Mouse (Mus musculus) large intestine, adult 2 months (tissue): ENCODE data around the gene Rprd2. TPM values are rescaled to one million over a fixed set of nuclear protein-coding genes. Genes with fewer than 3 reads are reported as not detected.
"Not testable (repeated sequence)": the region's sequence is repeated elsewhere in the genome, so short reads cannot be mapped to it uniquely, and the experiment has no call there.

Experiments
- DNase-seq: peaks from one replicate; pipeline ENCODE4 v3.0.0-alpha.2; 2012; ENCODE audit warnings: low read depth, low spot score
- WGBS: fragments of 180-500 bp; shearing (Covaris S2); methylation state at CpG from one replicate; pipeline ENCODE4 v1.1.7; 2018; 5-methylcytosine and 5-hydroxymethylcytosine counted together
- polyA plus RNA-seq: library from polyadenylated mRNA; depleted of rRNA; stranded (reverse); fragments of >200 nt; gene quantifications from 2 replicates; pipeline ENCODE4 v1.2.3, GENCODE M21; 2012

Gene Rprd2
- polyA plus RNA-seq, 1 experiment, result 8.4 TPM

DNA sequence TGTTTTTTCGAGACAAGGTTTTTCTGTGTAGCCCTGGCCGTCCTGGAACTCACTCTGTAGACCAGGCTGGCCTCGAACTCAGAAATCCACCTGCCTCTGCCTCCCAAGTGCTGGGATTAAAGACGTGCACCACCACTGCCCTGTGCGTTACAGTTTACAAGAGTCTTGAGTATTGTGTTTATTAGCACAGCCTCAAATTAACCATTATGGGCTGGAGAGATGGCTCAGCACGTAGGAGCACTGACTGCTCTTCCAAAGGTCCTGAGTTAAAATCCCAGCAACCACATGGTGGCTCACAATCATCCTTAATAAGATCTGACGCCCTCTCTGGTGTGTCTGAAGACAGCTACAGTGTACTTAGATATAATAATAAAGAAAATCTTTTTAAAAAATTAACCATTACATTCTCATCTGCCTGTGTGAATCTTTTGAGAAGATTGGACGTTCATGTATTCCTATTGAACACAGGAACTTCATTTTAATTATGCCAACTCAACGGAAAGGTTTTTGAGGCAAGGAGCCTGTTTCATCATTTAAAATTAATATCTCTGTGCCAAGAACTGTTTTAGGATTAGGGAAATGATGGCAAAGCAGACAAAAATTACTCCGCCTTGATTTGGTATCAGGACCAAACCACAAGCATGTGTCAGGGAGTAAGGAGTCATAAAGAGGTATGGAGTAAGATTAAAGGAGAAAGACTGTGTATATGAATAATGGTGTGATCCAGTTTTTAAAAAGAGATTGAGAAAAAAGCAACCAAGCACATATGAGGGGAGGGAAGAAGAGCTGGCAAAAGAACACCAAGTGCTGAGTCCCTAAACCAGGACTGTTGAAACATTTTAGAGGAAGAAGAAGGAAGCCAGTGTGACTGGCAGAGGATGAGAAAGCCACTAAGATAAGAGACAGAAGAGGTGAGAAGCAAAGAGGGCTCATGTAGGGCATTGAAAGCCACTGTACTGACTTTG lies 1.7 kb upstream of the Rprd2 start:
- 22% methylated on average over 10 of the region's 10 CpGs for WGBS
- no peak for DNase-seq

DNA sequence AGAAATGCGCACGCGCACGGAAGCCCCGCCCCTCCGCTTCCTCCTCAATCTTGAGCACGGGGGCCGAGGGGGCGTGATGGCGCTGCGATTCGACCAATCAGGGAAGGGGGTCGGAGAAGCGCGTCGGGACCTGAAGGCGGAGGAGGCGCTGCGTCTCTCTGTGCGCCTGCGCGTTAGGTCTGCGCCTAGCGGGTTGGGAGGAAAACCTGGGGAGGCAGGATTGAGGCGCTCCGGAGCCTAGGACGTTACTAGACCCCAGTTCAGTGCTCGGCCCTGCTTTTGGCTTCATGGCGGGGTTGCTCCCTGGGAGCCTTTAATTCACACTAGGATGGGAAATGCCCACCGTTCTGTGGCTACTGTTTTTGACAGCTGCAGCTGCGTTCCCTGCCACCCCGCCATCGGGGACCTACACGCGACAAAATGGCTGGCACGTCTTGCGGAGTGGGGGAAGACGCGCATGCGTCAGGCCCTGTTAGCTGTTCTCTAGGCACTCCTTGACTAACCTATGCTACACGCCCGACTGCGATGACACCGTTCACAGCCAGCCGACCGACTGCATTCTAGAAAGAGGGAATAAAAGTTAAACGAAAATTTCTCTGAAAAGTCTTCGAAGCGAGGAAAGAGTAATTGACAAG lies 805 bp upstream of the Rprd2 start:
- under 1% methylated on average over 49 of the region's 49 CpGs for WGBS
- peak; percentile 98 for DNase-seq

DNA sequence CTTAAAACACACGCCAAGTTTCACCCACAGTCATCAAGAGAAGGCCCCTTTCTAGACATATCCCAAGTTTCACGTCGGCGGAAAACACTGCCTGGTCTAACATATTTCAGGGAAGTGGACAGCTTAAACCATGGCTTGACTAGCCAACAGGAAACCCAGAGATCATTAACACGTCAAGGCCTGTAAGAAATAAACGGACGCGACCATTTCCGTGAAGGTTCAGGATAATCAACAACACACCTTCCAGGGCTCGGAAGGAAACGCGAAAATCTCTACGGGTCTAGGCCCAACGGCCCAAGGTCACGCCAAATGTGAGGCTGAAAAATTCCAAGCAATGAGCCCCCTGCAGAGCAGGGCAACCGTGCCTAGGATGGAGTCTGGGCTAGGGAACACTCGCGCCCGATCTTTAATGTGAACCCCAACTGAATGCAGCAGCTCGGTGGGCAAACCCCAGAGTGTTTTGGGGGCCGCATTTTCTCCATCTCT lies 594 bp downstream of the Rprd2 start:
- under 1% methylated on average over 21 of the region's 21 CpGs for WGBS
- peak; percentile 57 for DNase-seq

DNA sequence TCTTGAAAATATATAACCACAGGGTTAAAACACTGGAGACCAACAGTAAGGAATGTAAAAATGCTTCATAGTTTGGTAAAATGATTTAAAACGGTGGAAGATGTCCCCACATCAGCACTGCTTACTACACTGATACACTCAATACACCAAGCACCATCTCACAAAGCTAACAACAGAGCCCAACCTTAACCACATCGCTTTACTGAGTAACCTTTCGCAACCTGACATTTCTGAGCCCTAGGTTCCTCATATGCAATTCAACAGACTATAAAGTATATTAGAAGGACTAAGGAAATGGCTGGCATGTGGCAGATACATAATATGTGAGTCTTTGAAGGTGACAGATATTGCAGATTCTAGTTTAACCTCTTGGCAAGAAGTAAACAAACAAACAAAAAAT lies 2.0 kb downstream of the Rprd2 start:
- WGBS, result 46% methylated on average over 3 of the region's 3 CpGs
- no peak for DNase-seq

DNA sequence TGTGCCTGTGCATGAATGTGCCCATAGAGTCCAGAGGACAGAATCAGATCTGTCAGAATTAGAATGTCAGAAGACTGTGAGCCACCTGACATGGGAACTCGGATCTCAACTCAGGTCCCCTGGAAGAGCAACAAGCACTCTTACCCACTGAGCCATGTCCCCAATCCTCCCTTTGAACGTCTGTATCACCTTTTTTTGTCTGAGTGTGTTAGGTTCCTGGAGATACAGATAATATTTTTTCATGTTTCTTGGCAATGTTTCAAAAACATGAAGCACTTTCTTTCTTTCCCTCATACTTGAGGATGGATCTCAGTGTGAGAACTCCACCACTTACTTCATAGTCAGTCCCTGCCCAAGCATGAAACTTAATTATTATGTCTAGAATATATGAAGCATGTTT lies 10.3 kb downstream of the Rprd2 start:
- WGBS, result 49% methylated on average over 2 of the region's 2 CpGs

DNA sequence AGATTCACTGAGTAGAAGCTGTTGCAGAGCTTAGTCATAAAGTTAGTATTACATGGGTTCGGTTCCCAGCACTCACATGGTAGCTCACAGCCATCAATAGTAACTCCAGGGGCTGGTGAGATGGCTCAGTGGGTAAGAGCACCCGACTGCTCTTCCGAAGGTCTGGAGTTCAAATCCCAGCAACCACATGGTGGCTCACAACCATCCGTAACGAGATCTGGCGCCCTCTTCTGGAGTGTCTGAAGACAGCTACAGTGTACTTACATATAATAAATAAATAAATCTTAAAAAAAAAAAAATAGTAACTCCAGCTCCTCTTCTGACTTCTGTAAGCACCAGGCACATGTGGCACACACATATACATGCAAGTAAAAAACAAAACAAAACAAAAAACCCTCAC lies 11.0 kb downstream of the Rprd2 start:
- DNase-seq, result not testable (repeated sequence)

More for the DNA sequence above, 10.3 kb downstream of the Rprd2 start:
- DNase-seq, result no peak

DNA sequence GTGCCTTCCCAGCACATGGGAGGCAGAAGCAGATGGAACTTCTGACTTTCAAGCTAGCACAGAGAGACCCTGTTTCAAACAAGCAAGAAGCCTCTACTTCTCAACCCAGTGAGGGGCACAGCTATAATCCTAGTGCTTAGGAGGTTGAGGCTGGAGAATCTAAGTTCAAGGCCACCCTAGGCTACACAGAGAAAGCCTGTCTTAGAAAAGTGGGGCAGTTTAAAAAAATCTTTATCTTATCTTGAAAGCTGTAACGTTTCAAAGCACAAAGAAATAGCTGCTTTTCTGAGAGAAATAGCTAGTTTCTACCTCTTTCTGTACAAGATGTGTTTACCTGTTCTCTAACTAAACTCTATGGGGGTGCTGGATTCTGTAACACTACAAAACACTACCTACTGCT lies 12.0 kb downstream of the Rprd2 start:
- WGBS, result 40% methylated on average over 1 of the region's 1 CpGs

More for the DNA sequence above, 11.0 kb downstream of the Rprd2 start:
- WGBS, result 82% methylated on average over 6 of the region's 6 CpGs

DNA sequence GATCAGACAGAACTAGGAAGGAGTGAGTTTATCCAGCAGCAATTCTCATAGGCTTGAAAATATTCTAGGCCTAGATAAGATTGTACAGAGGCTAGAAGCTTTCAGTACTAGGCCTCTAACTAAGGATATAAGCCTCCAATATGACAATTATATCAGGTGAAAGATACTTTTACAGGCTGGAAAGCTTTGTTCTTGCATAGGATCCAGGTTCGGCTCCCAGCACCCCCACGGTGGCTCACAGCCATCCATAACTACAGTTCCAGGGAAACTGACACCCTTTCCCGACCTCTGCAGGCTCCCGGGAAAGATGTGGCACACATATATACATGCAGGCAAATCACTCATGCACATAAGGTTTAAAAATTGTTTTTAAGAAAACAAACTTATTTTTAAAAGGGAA lies 14.8 kb downstream of the Rprd2 start:
- DNase-seq, result no peak
- WGBS, result 97% methylated on average over 4 of the region's 4 CpGs

More for the DNA sequence above, 12.0 kb downstream of the Rprd2 start:
- no peak for DNase-seq

DNA sequence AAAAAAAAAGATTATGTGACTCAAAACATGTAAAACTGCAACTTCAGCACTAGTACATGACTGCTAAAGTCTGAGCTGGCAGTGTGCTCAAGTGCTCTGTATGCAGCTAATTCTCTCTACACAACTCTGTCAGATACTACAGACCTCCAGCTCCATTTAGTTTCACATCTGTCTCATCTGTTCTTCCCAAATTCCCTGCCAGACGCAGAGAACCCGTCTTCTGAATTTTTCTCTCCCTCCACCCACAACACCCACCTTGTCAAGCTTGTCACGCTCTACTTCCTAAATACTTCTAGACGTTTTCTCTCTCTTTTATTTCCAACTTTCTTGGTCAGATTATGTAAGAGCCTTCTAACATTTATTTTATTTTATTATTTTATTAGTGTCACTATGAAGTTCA lies 19.9 kb downstream of the Rprd2 start:
- no peak for DNase-seq
- 73% methylated on average over 4 of the region's 4 CpGs for WGBS

DNA sequence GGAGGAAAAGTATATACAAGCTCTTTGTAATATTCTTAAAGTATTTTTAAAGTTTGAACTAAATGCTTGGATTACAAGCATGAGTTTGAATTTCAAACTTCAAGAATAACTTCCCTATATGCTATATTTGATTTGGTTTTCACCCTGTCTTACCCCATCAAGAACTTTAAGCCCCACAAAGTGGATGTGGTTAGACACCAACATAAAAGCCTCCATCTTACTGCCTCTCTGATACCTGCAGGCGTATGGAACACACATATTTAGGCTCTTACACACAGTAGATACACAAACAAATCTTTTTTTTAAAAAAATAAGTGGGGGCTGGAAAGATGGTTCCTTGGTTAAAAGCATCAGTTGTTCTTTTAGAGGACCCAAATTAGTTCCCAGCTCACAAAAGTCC lies 24.4 kb downstream of the Rprd2 start:
- 75% methylated on average over 1 of the region's 1 CpGs for WGBS
- DNase-seq, result no peak

DNA sequence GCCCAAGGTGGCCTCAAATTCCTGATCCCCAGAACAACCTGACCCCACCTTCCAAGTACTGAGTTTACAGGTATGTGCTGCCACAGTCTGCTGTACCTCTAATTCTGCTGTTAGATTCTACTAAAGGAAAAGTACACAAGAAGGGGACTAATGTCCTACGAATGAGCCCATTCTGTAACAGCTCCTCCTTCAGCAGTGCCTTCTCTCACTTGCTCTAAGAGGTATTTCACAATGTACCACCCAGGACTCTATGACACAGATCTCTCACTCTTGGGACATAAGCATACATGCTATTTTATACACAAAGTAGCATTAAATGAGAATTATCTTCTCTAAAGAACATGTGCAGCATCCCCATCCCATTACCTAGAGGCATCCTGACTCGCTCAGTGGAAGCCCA lies 25.0 kb downstream of the Rprd2 start:
- DNase-seq, result no peak
- WGBS, result 83% methylated on average over 2 of the region's 2 CpGs

DNA sequence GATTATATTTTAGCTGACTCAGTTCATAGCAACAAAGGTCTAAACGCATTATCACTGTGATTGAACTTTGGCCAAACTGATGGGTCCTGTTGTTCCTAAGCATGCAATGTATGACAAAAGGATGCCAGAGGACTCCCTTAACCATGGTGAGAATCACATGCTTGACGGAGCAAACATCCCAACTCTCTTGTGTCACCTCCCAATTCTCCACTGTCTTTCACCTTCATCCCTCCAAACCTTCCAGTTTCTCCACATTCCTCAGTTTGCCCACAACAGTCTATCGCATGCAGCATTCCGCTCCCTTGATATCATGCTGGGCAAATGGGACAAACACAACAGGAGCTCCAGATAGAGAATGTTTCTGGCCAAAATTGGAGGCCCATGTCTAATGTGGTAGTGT lies 33.2 kb downstream of the Rprd2 start:
- WGBS, result 86% methylated on average over 4 of the region's 4 CpGs
- DNase-seq, result no peak

DNA sequence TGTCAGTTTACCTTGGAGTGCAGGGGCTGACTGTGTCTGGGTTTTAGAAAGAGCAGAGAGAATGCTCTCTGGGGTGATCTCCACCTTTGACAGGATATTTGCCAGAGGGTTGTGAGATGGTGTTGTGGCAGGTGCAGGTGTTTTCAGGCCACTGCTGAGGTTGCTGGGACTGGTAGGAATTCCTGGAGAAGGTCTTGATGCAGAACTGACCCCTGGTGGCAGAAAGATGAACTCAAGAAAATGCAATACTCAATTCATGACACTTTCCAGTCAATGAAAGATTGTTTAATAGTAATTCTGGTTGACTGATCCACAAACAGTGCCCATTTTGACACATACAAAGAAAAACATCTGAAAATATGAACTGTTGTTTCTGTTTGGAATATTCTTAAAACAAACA lies 46.7 kb downstream of the Rprd2 start:
- no peak for DNase-seq

DNA sequence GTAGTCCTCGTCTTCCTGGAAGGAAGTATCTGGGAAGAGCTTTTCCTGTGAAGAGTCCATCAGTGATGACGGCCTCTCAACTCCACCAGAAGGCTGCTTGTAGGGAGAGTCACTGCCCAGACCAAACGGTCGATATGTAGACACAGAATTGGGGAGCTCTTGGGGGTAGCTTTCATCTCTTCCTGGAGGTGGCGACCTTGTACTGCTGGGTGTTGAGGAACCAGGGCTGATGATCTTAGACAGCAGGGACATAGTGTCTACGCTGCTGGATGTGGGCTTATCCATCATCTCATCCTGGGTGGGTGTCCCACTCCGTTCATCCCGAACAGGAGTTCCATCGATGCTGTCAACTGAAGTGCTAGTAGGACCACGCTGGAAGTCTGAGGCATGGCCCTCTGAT lies 53.1 kb downstream of the Rprd2 start:
- WGBS, result 92% methylated on average over 10 of the region's 10 CpGs
- DNase-seq, result no peak

DNA sequence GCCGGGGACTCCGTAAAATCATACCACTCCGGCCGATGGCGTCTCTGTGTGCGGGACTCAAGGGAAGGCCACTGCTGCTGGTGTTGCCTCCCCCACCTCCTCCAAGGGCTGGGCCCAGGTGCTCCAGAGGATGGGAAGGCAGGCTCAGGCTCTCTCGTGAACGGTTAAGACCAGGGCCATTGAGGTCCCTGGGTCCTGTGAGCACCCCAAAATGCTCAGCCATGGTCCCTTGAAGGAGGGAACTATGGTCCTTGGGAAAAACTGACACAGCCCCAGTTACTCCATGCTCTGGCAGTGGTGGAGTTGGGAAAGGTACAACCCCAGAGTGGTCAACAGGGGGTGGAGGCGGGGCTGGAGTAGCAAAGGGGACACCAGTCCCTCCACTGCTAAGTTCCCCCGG lies 54.9 kb downstream of the Rprd2 start:
- WGBS, result 81% methylated on average over 10 of the region's 10 CpGs
- DNase-seq, result no peak

DNA sequence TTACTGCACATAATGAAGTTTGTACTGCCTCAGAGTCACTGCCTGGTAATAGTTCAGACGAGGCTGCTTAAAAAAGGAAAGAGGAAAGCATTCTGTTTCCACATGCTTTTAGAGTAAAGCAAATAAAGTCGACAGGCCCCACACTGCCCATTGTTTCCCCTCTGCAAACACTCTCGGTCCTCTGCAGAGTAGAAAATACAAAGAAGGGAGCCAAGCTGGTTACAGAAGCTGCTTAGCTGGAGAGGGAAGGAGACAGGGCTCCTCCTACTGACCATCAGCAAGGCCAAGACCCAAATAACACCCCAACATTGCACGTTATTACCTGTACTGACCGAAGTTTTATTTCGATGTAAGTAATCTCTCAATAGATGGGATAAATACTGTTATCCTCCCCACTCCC lies 55.7 kb downstream of the Rprd2 start:
- WGBS, result 47% methylated on average over 6 of the region's 6 CpGs
- DNase-seq, result no peak

DNA sequence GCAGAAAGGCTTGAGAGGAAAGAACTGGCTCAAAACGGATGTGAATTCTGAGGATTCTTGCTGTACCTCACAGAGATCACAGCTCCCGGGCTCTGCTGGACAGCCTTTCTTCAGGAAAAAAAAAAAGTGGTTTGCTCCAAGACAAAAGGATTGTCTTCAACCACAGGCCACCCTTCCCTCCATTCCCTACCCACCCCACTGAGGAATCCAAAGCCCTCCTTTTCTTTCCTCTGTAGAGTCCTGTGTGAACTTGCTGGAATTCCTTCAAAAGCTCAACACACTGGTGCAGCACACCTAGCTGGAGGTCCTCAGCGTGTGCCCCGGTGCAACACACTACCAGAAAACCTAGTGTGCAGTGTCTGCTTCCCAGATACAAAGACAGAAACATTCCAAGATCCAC lies 56.9 kb downstream of the Rprd2 start:
- 79% methylated on average over 4 of the region's 4 CpGs for WGBS
- DNase-seq, result no peak

DNA sequence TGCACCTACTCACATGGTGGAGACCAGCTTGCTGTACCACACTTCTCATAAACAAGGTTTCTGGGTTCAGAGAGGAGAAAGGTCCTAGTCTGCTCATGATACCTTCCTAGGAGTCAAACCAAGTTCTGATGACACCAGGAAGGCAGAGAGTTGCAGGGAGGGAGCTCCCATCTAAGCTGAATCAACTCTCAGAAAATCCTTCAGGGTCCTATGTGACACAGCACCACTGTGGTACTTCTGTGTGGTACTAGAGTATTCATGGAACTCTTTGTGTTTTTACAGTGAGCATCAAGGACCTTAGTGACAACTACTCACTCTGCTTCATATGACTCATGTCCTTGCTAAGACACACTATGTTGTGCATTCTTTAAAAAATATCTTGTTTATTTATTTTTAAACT lies 58.0 kb downstream of the Rprd2 start:
- DNase-seq, result no peak

DNA sequence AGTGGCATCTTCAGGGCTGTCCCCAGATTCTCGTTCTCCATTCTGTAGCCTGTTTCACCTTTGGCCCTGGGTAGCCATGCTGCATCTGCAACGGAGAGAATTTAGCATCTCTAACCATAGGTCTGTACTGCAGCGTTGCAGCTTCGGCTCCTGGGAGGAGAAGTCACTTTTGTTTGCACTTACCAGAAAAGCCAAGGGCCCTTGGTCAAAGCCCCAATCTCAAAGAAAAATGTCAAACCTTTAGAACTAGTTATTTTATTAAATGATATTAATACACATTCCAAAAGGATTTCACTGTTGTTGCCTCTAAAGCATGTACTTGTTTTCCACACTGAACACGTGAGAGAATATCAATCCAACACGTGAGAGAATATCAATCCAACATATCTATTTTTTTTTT lies 58.6 kb downstream of the Rprd2 start, which contains the start of gene Tars2:
Tars2 (minus strand) TSS at position 101 of the 400 bp plus-strand sequence.
- DNase-seq, result no peak
- 88% methylated on average over 6 of the region's 6 CpGs for WGBS

DNA sequence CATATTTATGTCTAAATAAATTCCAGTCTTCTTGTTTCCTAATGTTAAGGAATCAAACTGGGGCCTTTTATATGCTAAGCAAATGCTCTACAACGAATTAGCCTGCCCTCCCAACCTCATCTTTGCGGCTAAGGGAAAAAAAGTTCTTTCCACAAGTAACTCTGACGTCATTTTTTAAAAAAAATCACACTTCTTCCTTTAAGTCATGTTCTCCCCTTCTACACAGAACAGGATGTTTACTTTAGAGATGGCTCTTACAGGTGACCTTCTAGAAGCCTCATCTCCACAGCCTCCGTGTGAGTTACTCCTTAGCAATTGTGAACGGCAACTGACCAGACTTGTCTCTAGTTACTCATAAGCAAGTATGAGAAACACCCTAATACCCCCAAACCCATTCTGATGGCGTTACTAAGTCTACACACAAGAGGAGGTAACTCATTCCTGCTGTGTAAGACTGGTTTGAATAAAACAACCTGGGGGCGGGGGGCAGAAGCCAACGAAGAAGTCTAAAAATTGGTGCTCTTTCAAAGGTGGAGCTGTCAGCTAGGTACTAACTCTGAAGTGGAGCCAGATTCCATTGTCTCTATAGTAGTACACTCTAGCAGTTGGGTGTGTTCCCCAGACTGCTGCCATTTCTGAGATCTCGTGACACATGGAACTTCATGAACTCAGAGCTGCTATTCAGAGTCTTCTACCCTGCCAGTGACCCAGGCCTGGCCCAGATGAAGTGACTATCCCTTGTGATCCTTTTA lies 60.0 kb downstream of the Rprd2 start:
- 26% methylated on average over 9 of the region's 9 CpGs for WGBS
- DNase-seq, result no peak
